Mouse (Mus musculus) thymus, postnatal 4 days (tissue): Measurements from ENCODE around the gene Ankib1.

Experiments
- DNase-seq: peaks from one replicate; pipeline ENCODE4 v3.0.0; 2021

Gene Ankib1

DNA sequence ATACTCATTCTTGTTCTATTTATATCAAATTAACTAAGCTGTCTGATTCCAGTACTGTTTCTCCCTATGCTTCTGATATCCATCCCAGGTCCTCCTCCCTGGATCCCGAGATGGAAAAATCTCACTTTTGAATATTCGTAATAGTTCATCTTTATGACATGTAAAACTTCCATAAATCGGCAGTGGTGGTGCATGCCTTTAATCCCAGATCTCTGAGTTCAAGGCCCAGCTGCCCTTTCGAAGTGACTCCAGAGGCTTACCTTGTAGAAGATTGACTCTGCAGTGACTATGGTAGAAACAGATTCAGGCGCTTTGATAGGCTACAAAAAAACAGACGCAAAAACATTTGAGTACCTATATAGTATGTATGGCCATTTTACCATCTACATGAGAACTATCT lies 158.1 kb downstream of the Ankib1 start:
- DNase-seq = no peak
